Mouse (Mus musculus) bone marrow macrophage, adult 2 months (primary cell): ENCODE measurements at regions not wholly inside any gene's neighbourhood (a gene's known extent, or its start where the extent isn't known, plus 50 kb on each side); places are given as distances from the start of the nearest gene placed in this dataset.

Source experiments
- CTCF ChIP-seq: IDR thresholded peaks from 2 replicates; pipeline ENCODE4 v1.5.1; 2012; ENCODE audit warnings: low read depth, mild to moderate bottlenecking, low read length, moderate library complexity
- POLR2A ChIP-seq: IDR thresholded peaks from 2 replicates; pipeline ENCODE4 v1.6.1; 2012; ENCODE audit warnings: mild to moderate bottlenecking, low read depth, low read length, borderline replicate concordance

GRCm38 (mm10) chr3:149503992-149504391 is 513.6 kb upstream of the Adgrl2 start:
- TF ChIP-seq CTCF = no peak
- no peak for TF ChIP-seq POLR2A
